Mouse (Mus musculus) right cerebral cortex, postnatal 25 days (tissue): ENCODE results near the gene Olfr1199.

Source experiments
- DNase-seq: peaks from one replicate; pipeline ENCODE4 v3.0.0; 2022

The Olfr1199 gene

DNA sequence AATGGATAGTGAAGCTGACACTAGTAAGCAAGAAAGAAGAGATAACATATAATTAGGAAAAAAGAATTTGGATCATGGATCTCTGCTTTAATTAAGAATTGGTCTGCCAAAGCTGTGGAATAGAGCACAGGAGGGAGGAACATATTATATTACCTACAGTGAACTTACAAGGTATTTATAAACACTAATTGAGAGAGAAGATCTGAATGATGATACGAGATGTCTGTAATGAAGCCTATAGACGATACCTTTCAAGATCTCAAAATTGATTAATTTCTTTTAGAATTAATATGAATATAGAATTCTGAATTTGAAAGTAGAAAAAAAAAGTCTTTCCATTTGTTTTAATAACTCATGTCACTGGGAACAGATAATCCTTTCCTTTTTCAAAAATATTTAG, at the start of gene Olfr1199:
Gene Olfr1199 (minus strand): TSS at position 101 of the 400 bp plus-strand sequence.
- DNase-seq, result no peak

DNA sequence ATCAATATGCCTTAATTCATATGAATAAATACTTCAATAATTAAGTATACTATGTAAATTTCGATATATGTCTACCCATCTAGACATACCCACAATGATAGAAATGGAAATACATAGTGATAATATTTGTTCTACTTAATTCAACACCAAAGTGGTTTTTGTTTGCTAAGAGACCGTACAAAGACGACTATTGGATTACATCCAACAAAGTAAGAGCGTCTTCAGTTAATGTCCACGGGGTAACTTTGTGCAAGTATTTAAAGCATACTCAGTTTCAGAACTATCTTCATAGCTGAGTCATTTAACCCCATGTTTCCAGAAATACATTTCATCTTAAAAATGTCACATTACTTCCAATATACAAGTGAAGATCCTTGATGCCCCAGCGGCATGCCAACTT, 32.5 kb upstream of the Olfr1199 start, which contains the start of gene Olfr1201:
Gene Olfr1201 (plus strand): TSS at position 301 of the 400 bp plus-strand sequence.
- no peak for DNase-seq

DNA sequence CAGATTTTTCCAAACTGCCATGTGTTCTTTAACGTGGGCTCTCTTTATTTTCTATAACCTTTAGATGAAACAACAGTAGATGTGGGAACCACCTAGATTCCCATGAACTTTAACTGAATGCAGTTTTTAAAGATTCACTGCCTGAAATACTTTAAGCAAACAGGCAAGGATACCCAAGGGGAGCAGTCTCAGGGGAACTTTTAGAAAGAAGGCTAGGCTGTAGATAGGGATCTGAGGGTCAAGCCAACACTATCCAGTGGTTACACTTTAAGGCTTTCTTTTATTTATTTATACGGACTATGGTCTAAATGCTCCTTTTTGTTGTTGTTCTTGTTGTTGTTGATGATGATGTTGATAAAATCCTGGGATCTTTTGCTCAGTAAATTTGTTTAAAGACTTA, 10.1 kb upstream of the Olfr1199 start, which contains the start of gene Olfr1200:
Gene Olfr1200 (minus strand): TSS at position 101 of the 400 bp plus-strand sequence.
- no peak for DNase-seq

DNA sequence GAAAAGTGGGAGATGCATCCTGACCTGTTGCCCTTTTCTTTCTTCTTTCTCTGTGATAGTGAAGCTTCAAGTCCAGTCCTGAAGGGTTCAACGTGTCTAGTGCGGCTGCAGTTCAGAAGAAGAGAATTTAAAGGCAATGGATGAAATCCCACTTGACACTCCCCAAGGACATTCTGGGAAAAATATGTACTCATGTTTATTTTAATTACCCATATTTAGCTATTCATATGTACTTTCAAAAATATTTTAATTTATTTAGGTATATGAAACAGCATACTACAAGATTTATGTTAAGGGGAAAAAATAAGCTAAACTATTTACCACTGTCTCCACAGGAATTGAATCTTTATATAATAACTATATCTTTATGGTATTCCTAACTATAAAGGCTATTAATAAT, 9.0 kb downstream of the Olfr1199 start, which contains the start of gene Olfr1198:
Gene Olfr1198 (minus strand): TSS at position 101 of the 400 bp plus-strand sequence.
- no peak for DNase-seq

DNA sequence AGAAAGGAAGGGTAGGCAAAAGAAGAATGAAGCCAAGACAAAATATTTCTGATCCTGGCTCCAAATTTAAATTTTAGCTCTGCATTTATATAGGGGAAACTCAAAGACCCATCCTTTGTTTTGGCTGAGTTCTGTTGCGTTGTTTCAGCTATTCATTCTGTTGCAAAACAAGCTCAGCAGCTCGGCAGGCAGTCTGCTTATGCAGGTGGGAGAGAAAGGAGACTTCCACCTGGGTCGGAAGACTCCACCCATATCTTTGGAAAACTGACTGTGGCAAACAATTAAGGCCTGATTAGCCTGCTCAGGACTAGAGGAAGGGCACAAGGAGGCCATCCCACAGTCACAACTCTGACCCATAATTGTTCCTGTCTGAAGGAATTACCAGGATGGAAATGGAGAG, 16.9 kb downstream of the Olfr1199 start:
- no peak for DNase-seq

DNA sequence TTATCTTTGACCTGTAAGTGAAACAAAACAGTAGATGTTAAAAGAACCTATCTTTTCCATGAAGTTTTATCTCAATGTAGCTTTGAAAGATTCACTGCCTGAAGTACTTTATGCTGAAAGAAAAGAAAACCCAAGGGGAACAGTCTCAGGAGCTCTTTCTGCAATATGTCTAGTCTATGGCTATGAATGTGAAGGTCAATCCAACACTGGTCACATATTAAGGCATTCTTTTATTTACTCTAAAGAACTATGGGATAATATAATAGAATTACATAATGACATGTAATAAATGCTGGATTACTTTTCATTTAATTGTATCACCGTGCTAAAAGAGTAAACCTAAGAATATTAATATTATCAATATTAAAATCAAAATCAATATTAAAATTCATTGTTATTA, 28.0 kb downstream of the Olfr1199 start, which contains the start of gene Olfr1197:
Gene Olfr1197 (minus strand): TSS at position 101 of the 400 bp plus-strand sequence.
- DNase-seq, result no peak

DNA sequence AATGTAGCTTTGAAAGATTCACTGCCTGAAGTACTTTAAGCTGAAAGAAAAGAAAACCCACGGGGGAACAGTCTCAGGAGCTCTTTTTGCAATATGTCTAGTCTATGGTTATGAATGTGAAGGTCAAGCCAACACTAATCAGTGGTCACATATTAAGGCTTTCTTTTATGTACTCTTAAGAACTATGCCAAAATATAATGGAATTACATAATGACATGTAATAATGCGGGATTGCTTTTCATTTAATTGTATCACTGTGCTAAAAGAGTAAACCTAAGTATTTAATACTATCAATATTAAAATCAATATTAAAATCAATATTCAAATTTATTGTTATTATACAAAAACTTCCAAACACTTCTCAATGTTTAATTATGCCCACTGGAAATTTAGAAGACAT, 55.8 kb downstream of the Olfr1199 start, which contains the start of gene Olfr1196:
Gene Olfr1196 (minus strand): TSS at position 101 of the 400 bp plus-strand sequence.
- no peak for DNase-seq
